Mouse (Mus musculus) C2C12 (cell line): ENCODE measurements around the gene Ssbp3. TPM values are rescaled to one million over a fixed set of nuclear protein-coding genes. Genes with fewer than 3 reads are reported as not detected.

ENCODE experiments used
- H3K27me3 ChIP-seq: one replicate; pipeline ENCODE4 v1.6.1; 2011; ENCODE audit not compliant: control insufficient read depth, insufficient read depth, insufficient read length
- H3K36me3 ChIP-seq: one replicate; pipeline ENCODE4 v1.6.1; 2011; ENCODE audit not compliant: control insufficient read depth, insufficient read depth
- H3K4me3 ChIP-seq: one replicate; pipeline ENCODE4 v1.5.1; 2011; ENCODE audit warnings: mild to moderate bottlenecking, control low read depth; ENCODE audit not compliant: poor library complexity, insufficient read depth, severe bottlenecking
- H3K79me2 ChIP-seq: one replicate; pipeline ENCODE4 v1.6.1; 2011; ENCODE audit not compliant: control insufficient read depth, insufficient read depth
- H3K79me3 ChIP-seq: one replicate; pipeline ENCODE4 v1.6.1; 2011; ENCODE audit warnings: low read depth, control low read depth
- H3ac ChIP-seq: one replicate; pipeline ENCODE3; 2011; ENCODE audit warnings: low read depth; ENCODE audit not compliant: control insufficient read depth, insufficient read length
- CEBPB ChIP-seq: IDR thresholded peaks from one replicate; pipeline ENCODE4 v1.6.1; 2011; ENCODE audit warnings: low read depth, mild to moderate bottlenecking, control low read depth, moderate library complexity
- CTCF ChIP-seq: IDR thresholded peaks from one replicate; pipeline ENCODE4 v1.5.1; 2011; ENCODE audit not compliant: control insufficient read depth, insufficient read depth, insufficient read length
- FOSL1 ChIP-seq: IDR thresholded peaks from one replicate; pipeline ENCODE4 v1.8.0; 2011; ENCODE audit warnings: mild to moderate bottlenecking, low read length; ENCODE audit not compliant: poor library complexity, insufficient read depth, severe bottlenecking
- MAX ChIP-seq: IDR thresholded peaks from one replicate; pipeline ENCODE4 v1.6.1; 2011; ENCODE audit warnings: mild to moderate bottlenecking, control low read depth
- MYOD1 ChIP-seq: IDR thresholded peaks from one replicate; pipeline ENCODE4 v1.6.1; 2011; ENCODE audit warnings: low read depth; ENCODE audit not compliant: control insufficient read depth, insufficient read length
- MYOG ChIP-seq: IDR thresholded peaks from one replicate; pipeline ENCODE4 v1.6.1; 2011; ENCODE audit not compliant: control insufficient read depth, insufficient read length; ENCODE audit errors: extremely low read depth
- USF1 ChIP-seq: IDR thresholded peaks from one replicate; pipeline ENCODE4 v1.6.1; 2011; ENCODE audit warnings: low read depth, mild to moderate bottlenecking, control low read depth, moderate library complexity
- polyA plus RNA-seq: library from polyadenylated mRNA; unstranded; fragments of >200 nt; fragmentation: generic; extraction: Trizol; gene quantifications from one replicate; pipeline ENCODE4 v1.2.1, GENCODE M21; 2012; ENCODE audit warnings: missing spikeins

Ssbp3 gene
- polyA plus RNA-seq, 1 experiment = 74.7 TPM

DNA sequence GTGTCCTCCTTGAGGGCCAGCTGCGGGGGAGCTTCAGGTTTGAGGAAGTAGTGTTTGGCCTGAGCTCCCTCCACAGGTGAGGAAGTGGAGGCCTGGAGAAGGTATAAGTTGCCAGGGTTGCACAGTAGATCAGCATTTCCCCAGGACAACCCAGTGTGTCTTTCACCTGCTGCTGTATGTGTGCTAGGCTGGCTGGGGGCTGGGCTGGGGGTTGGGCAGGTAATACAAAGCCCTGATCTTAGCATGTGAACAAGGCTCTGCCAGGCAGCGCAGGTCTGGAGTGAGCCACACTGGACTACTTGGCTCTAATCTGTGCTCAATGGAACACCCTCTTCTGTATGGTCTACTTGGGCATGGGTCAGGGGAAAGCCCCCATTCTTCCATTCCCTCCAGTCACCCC lies 66.1 kb downstream of the Ssbp3 start:
- Histone ChIP-seq H3ac (no peak overlapping the region), H3K36me3 (peaks cover 4% of the 10 kb centered on the region), H3K79me2 (peaks cover 93% of the 10 kb centered on the region), H3K4me3 (no peak overlapping the region), H3K27me3 (no peaks in the 10 kb centered on the region), H3K79me3 (peaks cover 32% of the 10 kb centered on the region)
- TF ChIP-seq USF1 (no peak), CTCF (no peak), FOSL1 (no peak), CEBPB (no peak), MYOD1 (no peak), MYOG (no peak), MAX (no peak)

DNA sequence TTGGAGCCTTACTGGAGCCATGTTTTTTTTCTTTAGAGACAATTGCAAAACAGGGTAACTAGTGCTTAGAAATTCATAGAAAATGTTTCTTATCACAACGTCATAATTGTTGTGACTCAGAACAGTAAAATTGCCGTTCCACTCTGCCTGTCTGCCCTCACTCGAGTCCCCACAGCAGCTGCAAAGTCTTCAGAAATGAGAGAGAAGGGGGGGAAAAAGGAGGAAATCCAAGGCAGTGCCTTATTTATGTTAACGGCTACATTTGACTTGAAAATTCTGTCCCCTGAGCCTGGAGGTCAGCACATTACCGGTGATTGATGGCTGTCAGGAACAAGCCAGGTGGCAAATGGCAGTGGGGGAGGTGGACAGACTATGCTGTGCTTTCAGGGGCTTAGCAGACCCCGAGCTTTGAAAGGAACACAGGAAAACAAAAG lies 66.7 kb downstream of the Ssbp3 start:
- Histone ChIP-seq H3K4me3 (no peak overlapping the region), H3K79me3 (peaks cover 32% of the 10 kb centered on the region), H3K36me3 (peaks cover 4% of the 10 kb centered on the region), H3K79me2 (peaks cover 91% of the 10 kb centered on the region), H3ac (peak overlapping the region; percentile 46), H3K27me3 (no peaks in the 10 kb centered on the region)
- TF ChIP-seq CEBPB (peak; percentile 55), USF1 (no peak), CTCF (no peak), MYOD1 (peak; percentile 92), FOSL1 (no peak), MYOG (no peak), MAX (no peak)

DNA sequence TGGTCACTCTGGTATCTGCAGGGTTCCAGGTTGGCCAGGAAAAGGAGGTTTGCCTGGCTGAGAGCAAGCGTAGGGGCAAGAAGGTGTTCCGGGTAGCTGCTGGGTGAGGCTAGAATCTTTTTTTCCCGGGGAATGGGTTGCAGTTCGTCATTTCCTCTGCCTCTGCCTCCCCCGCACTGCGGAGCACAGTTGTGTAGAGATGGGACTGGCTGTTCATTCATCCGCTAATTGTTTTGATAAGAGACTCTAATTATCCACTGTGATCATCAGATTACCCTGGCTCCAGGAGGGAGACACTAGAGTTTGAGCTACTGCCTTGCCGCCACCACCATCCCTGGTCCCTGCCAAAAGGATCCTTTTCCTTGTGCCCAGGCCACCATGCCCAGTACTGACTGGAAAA lies 67.9 kb downstream of the Ssbp3 start:
- H3K4me3 ChIP-seq = no peak overlapping the region
- H3K27me3 ChIP-seq = no peaks in the 10 kb centered on the region
- H3K36me3 ChIP-seq = peaks cover 4% of the 10 kb centered on the region
- peak overlapping the region; percentile 31 for H3ac ChIP-seq
- TF ChIP-seq MYOG = no peak
- TF ChIP-seq CEBPB = no peak
- no peak for TF ChIP-seq CTCF
- TF ChIP-seq MYOD1 = no peak
- TF ChIP-seq FOSL1 = no peak
- no peak for TF ChIP-seq USF1
- no peak for TF ChIP-seq MAX
- H3K79me2 ChIP-seq = peaks cover 89% of the 10 kb centered on the region
- peaks cover 33% of the 10 kb centered on the region for H3K79me3 ChIP-seq

DNA sequence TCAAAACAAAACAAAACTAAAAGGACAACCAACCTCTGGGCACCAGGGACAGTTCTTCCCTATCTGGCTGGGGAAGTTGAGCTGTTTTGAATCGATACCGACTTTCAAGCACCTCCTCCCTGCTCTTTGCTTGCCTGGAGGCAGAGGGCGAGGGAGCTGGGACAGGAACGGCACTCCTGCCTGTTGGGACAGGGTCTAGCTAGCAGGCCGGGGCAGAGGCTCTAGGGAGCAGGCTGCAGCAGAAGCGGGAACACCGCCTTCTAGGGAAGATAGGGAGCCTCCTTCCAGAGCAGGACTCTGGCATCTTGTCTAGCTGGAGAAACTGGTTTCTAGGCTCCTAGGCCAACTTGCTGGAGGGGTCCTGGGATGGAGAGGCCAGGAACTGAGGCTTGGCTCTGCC lies 70.2 kb downstream of the Ssbp3 start:
- no peak for TF ChIP-seq MYOG
- H3K4me3 ChIP-seq = no peak overlapping the region

DNA sequence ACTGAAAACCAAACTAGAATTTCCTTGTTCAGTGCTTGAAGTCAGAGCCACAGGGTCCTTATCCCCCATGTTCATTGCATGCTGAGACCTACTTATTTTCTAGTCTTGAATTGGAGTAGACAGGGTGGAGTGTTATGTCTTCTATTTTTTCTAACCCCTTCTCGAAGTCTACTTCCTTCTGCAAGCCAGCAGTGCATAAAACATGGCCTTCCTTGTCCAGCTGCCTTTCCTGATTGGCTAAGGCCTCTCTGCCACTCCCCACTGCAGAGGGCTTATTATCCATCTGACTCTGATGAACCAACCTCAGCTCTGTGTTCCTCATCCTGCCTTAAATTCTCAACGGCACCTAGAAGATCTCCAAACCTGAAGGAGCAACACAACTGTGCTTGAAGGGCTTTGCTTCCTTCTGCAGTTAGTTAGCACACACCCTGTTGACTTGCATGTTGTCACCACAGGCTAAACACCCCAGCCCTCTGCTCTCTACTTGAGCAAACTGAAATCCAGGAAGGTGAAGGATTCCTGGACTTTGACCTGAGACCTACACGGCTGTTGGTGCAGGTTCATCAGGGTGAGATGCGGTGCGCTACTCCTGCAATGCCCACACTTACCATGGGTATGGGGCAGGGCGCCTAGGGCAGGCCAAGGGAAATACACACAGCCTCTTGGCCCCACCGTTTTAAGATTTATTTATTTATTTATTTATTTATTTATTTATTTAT lies 71.0 kb downstream of the Ssbp3 start:
- H3K79me3 ChIP-seq = peaks cover 30% of the 10 kb centered on the region
- H3K79me2 ChIP-seq = peaks cover 92% of the 10 kb centered on the region
- no peak overlapping the region for H3K4me3 ChIP-seq
- H3ac ChIP-seq = no peak overlapping the region
- H3K36me3 ChIP-seq = peaks cover 4% of the 10 kb centered on the region
- TF ChIP-seq MYOG (no peak), MYOD1 (no peak), USF1 (no peak), MAX (no peak), FOSL1 (no peak), CTCF (no peak), CEBPB (no peak)
- no peaks in the 10 kb centered on the region for H3K27me3 ChIP-seq

More for the DNA sequence above, 70.2 kb downstream of the Ssbp3 start:
- no peaks in the 10 kb centered on the region for H3K27me3 ChIP-seq
- H3K79me3 ChIP-seq = peaks cover 30% of the 10 kb centered on the region
- H3K79me2 ChIP-seq = peaks cover 89% of the 10 kb centered on the region
- H3K36me3 ChIP-seq = peaks cover 4% of the 10 kb centered on the region
- no peak overlapping the region for H3ac ChIP-seq
